Mouse (Mus musculus) cerebellum, adult 2 months (tissue): Measurements from ENCODE around the gene Itgav.
A peak's percentile ranks its signal among the peaks of the same experiment; 100 is the strongest.

ENCODE experiments used
- CTCF ChIP-seq: fragments of 200-500 bp; IDR thresholded peaks from 2 replicates; pipeline ENCODE4 v1.5.1; 2011; ENCODE audit warnings: low read depth, mild to moderate bottlenecking, control low read depth, low read length, moderate library complexity, borderline replicate concordance; ENCODE audit not compliant: insufficient read depth
- POLR2A ChIP-seq: fragments of 200-500 bp; IDR thresholded peaks from 2 replicates; pipeline ENCODE4 v1.6.1; 2011; ENCODE audit warnings: low read length, control low read depth, borderline replicate concordance; ENCODE audit not compliant: insufficient read depth

DNA sequence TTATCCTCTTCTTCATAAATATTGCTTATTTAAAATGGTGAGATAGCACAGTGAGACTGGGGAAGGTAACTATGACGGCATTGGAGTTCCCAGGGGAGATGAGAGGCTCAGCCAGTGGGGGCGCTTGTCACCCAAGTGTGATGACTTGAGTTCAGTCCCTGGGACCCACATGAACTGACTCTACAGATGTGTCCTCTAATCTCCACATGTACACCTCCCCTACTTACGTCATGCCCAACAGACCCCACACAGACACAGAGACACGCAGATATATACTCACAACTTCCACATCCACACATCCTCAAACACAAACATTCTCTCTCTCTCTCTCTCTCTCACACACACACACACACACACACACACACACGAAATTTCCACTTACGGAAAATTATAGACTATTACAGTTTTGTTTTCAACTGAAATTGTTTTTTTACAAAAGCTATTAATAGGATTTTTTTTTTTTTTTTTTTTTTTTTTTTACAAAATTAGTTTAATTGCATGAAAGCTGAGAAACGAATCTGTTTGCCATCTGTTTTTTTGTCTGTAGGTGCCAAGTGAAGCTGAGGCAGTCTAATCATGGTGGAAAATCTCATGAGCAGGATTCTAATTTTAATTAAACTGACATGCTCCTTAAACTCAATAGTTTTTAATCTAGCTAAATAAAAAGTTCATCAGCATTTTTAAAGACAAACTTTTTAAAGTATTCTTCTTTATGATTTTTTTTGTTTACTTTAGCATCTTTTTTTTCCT is 38.1 kb downstream of the Itgav start:
- TF ChIP-seq POLR2A (no peak), CTCF (0 out of 2 replicates have a peak, but pooled peaks have one; percentile 12)
